Mouse (Mus musculus): ENCODE data around the gene Ctsll3.

DNA sequence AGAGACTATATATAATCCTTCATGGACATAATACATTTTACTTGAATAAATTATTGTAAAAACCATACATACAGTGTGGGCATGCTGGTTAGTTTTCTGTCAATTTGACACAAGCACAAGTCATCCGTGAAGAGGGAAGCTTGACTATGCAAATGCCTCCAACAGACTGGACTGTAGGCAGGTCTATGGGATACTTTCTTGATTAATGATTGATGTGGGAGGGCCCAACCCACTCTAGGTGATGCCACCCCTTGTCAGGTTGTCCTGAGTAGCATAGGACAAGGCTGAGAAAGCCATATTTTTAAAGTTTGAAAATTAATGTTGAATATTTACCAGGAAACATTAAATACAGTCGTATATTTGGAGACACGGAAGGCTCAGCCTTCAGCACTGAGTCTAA, 22.1 kb downstream of the Ctsll3 start:
- TF ChIP-seq MAFK (IDR thresholded peaks at IDR 0.05; ENCODE audit: insufficient read depth, low read depth, low read length) (no peak), CHD2 (IDR thresholded peaks at IDR 0.05; ENCODE audit: low read depth, low read length) (no peak), ZNF384 (IDR thresholded peaks at IDR 0.05; ENCODE audit: low read depth, low read length) (no peak)
